Mouse (Mus musculus) lung, postnatal 0 days (tissue): ENCODE measurements at regions not wholly inside any gene's neighbourhood (a gene's known extent, or its start where the extent isn't known, plus 50 kb on each side); places are given as distances from the start of the nearest gene placed in this dataset.

Experiments used
- ATAC-seq: fragments of 200-750 bp; cut with Nextera tagmentation; 2 replicates; pipeline ENCODE4 v1.8.0; 2017; ENCODE audit warnings: moderate library complexity
- DNase-seq: peaks from one replicate; pipeline ENCODE4 v3.0.0-alpha.2; 2016; ENCODE audit warnings: low spot score
- H3K27ac ChIP-seq: fragments of 300-500 bp; sonication (generic); 2 replicates; pipeline ENCODE4 v1.5.1; 2014; ENCODE audit warnings: antibody characterized with exemption, mild to moderate bottlenecking, low read length, mixed read lengths
- H3K27me3 ChIP-seq: fragments of 300-500 bp; sonication (generic); replicated peaks from 2 replicates; pipeline ENCODE4 v1.6.1; 2014; ENCODE audit warnings: low read length, mixed read lengths; ENCODE audit not compliant: insufficient read depth
- H3K36me3 ChIP-seq: fragments of 300-500 bp; sonication (generic); 2 replicates; pipeline ENCODE4 v1.6.1; 2014; ENCODE audit warnings: low read length, mixed read lengths; ENCODE audit not compliant: insufficient read depth
- H3K4me1 ChIP-seq: fragments of 300-500 bp; sonication (generic); 2 replicates; pipeline ENCODE4 v1.6.1; 2014; ENCODE audit warnings: antibody characterized with exemption, low read depth, low read length, mixed read lengths; ENCODE audit not compliant: insufficient read depth
- H3K4me2 ChIP-seq: fragments of 300-500 bp; sonication (generic); replicated peaks from 2 replicates; pipeline ENCODE4 v1.6.1; 2014; ENCODE audit warnings: low read depth, mild to moderate bottlenecking, low read length, moderate library complexity, mixed read lengths
- H3K4me3 ChIP-seq: fragments of 300-500 bp; sonication (generic); 2 replicates; pipeline ENCODE4 v1.5.1; 2014; ENCODE audit warnings: low read depth, low read length
- H3K9ac ChIP-seq: fragments of 300-500 bp; sonication (generic); replicated peaks from 2 replicates; pipeline ENCODE4 v1.6.1; 2014; ENCODE audit warnings: low read depth, mild to moderate bottlenecking
- H3K9me3 ChIP-seq: fragments of 300-500 bp; sonication (generic); 2 replicates; pipeline ENCODE4 v1.6.1; 2016; ENCODE audit warnings: low read length, mixed read lengths
- CTCF ChIP-seq: IDR thresholded peaks from 2 replicates; pipeline ENCODE4 v1.5.1; 2016; ENCODE audit warnings: antibody characterized with exemption, mild to moderate bottlenecking
- EP300 ChIP-seq: IDR thresholded peaks from 2 replicates; pipeline ENCODE4 v1.6.1; 2016; ENCODE audit warnings: antibody characterized with exemption, mild to moderate bottlenecking, control low read depth
- WGBS: fragments of 180-500 bp; shearing (Covaris S2); extraction: QIAGEN DNeasy Blood & Tissue Kit; methylation state at CpG from one replicate; pipeline ENCODE4 v1.1.7; 2014; 5-methylcytosine and 5-hydroxymethylcytosine counted together

DNA sequence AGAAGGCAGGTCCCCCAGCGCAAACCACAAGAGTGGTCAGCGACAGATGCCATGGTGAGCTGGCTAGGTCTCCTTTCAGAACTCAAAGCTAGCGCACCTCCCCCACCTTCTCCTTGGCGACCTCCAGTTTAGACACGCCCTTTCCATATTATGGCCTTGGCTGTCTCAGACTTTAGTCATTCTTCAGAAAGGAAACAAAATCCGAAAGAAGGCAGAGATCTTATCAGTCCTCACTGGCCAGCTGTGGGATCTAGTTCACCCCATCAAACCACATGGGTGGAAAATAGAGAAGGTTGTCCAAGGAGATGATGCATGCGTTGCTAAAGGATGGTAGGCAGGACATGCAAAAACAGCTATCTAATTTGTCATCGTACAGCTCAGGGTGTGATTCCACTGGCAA, 166.5 kb downstream of the Etnk1 start:
- DNase-seq = no peak
- no peak overlapping the region for H3K9ac ChIP-seq
- no peak for TF ChIP-seq CTCF
- no peak for TF ChIP-seq EP300
- no peak overlapping the region for H3K4me2 ChIP-seq
- ATAC-seq = no peak
- H3K4me1 ChIP-seq = no peaks in the 10 kb centered on the region
- no peak overlapping the region for H3K27ac ChIP-seq
- H3K27me3 ChIP-seq = no peaks in the 10 kb centered on the region
- no peaks in the 10 kb centered on the region for H3K36me3 ChIP-seq
- H3K4me3 ChIP-seq = no peak overlapping the region
- H3K9me3 ChIP-seq = no peaks in the 10 kb centered on the region
- WGBS = 87% methylated on average over 8 of the region's 8 CpGs

DNA sequence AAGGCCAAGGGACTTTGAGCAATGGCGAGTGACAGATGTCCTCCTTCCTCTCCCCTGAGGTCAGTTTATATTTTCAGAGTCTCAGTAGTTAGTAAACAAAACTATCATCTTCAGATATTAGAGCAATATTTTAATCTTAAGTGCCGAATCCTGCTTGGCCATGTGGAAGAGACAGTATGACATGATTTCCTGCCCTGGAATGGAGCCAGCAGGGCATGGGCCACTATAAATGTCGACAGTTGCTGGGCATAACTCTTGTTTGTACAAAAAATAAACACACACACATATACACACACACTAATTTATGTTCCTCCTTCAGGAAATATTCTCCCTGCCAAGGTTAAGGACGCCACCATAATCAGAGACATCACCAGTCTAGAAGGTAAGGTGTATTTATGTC, 169.6 kb downstream of the Etnk1 start:
- Histone ChIP-seq H3K36me3 (no peaks in the 10 kb centered on the region), H3K27ac (no peak overlapping the region), H3K27me3 (no peaks in the 10 kb centered on the region), H3K9ac (no peak overlapping the region), H3K4me2 (no peak overlapping the region), H3K4me3 (no peak overlapping the region), H3K4me1 (no peaks in the 10 kb centered on the region), H3K9me3 (no peaks in the 10 kb centered on the region)
- WGBS = 42% methylated on average over 4 of the region's 4 CpGs
- ATAC-seq (peak; percentile 68), DNase-seq (peak; percentile 44)
- TF ChIP-seq EP300 (peak; percentile 77), CTCF (no peak)

DNA sequence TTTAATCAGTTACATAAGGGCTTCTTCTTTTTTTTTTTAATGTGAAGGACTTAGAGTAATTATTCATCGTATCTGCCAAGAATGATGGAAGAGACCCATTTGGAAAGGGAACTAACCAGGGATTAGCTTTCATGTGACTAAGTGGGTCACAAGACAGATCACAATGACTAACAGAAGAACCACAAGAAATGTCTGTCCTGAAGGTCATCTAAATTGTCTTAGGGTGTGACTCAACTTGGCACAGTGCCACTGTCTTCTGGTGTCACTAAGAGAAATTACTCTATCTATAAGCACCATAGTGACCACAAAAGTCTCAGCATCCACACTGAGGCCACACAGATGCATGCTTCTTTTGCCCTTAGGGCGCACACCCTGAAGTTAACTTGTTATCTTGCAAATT, 182.0 kb downstream of the Etnk1 start:
- no peaks in the 10 kb centered on the region for H3K9me3 ChIP-seq
- no peak overlapping the region for H3K27ac ChIP-seq
- no peak overlapping the region for H3K4me2 ChIP-seq
- no peaks in the 10 kb centered on the region for H3K4me1 ChIP-seq
- no peak for DNase-seq
- no peaks in the 10 kb centered on the region for H3K36me3 ChIP-seq
- H3K9ac ChIP-seq = no peak overlapping the region
- ATAC-seq = no peak
- TF ChIP-seq EP300 = no peak
- no peak for TF ChIP-seq CTCF
- no peak overlapping the region for H3K4me3 ChIP-seq
- WGBS = 90% methylated on average over 2 of the region's 2 CpGs
- H3K27me3 ChIP-seq = no peaks in the 10 kb centered on the region

GRCm38 (mm10) chr6:143359320-143360032, 192.5 kb downstream of the Etnk1 start:
- TF ChIP-seq CTCF = no peak
- no peak; the same call in 1 of the 2 replicates for TF ChIP-seq EP300
- WGBS = 71% methylated on average over 7 of the region's 7 CpGs

DNA sequence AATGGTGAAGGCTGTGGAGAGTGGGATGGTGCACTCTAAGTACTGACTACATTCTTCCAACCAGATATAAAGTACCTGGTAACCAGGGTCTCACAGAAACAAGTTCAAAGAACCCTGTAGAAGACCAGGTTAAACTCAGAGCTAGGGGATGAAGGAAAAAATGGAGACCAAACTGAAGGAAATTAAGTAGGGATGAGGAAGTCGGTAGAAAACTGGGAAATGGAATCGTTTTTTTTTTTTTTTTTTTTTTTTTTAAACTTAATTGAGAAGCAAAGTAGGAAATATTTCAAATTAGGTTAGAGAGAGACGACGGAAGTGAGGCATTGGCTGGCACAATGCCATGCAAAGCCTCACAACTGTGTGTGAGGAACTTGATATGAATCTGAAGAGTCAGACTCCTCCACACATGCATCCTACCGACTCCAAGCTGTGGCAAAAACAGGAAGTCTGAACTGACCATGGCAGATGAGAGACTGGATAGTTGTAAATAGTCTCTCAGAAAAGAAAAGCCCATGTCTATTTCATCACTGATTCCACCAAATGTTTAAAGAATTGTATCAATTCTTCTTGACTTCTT, 194.2 kb downstream of the Etnk1 start:
- TF ChIP-seq EP300 = peak; percentile 38; the same call in 1 of the 2 replicates
- TF ChIP-seq CTCF = no peak
- Histone ChIP-seq H3K4me2 (no peak overlapping the region), H3K4me1 (no peaks in the 10 kb centered on the region), H3K9ac (no peak overlapping the region), H3K27me3 (no peaks in the 10 kb centered on the region), H3K27ac (no peak overlapping the region), H3K9me3 (no peaks in the 10 kb centered on the region), H3K4me3 (no peak overlapping the region), H3K36me3 (no peaks in the 10 kb centered on the region)
- whole genome bisulfite sequencing = 30% methylated on average over 5 of the region's 5 CpGs
- DNase-seq (peak; percentile 45), ATAC-seq (peak; percentile 40; the same call in 1 of the 2 replicates)

More at GRCm38 (mm10) chr6:143359320-143360032, 192.5 kb downstream of the Etnk1 start:
- H3K27me3 ChIP-seq = no peaks in the 10 kb centered on the region
- ATAC-seq (peak; percentile 87), DNase-seq (peak; percentile 68)
- H3K9me3 ChIP-seq = no peaks in the 10 kb centered on the region
- no peaks in the 10 kb centered on the region for H3K36me3 ChIP-seq
- no peaks in the 10 kb centered on the region for H3K4me1 ChIP-seq
- H3K4me3 ChIP-seq = no peak overlapping the region
- no peak overlapping the region for H3K9ac ChIP-seq
- no peak overlapping the region for H3K4me2 ChIP-seq
- H3K27ac ChIP-seq = no peak overlapping the region

DNA sequence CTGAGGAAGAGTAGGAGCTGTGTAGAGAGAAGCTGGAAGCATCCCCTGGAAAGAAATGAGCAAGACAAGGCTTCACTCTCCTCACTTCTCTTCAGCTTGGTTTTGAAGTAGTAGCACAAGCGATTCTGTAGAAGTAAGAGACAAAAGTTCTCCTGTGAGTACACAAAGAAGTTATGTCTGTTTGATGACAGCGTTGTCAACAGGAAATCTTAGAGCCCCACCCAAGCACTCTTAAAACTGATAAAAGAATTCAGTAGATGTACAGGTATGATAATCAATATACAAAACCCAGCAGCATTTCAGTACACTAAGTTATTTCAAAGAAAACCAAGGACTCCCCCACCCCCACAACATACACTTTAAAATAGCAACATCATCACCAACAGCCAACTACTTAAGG, 194.9 kb downstream of the Etnk1 start:
- no peak overlapping the region for H3K4me2 ChIP-seq
- no peaks in the 10 kb centered on the region for H3K4me1 ChIP-seq
- no peak overlapping the region for H3K4me3 ChIP-seq
- no peak for ATAC-seq
- H3K27ac ChIP-seq = no peak overlapping the region
- TF ChIP-seq CTCF (no peak), EP300 (no peak)
- no peaks in the 10 kb centered on the region for H3K9me3 ChIP-seq
- H3K9ac ChIP-seq = no peak overlapping the region
- H3K36me3 ChIP-seq = no peaks in the 10 kb centered on the region
- no peaks in the 10 kb centered on the region for H3K27me3 ChIP-seq
- 77% methylated on average over 2 of the region's 2 CpGs for WGBS
- no peak for DNase-seq
